Mouse (Mus musculus) kidney, adult 8-10 months (tissue): ENCODE results near the gene Mgat3.
A peak's percentile ranks its signal among the peaks of the same experiment; 100 is the strongest.

ENCODE experiments used
- DNase-seq, 2 experiments: peaks; one replicate each; pipeline ENCODE4 v3.0.0; 2022

Gene Mgat3

DNA sequence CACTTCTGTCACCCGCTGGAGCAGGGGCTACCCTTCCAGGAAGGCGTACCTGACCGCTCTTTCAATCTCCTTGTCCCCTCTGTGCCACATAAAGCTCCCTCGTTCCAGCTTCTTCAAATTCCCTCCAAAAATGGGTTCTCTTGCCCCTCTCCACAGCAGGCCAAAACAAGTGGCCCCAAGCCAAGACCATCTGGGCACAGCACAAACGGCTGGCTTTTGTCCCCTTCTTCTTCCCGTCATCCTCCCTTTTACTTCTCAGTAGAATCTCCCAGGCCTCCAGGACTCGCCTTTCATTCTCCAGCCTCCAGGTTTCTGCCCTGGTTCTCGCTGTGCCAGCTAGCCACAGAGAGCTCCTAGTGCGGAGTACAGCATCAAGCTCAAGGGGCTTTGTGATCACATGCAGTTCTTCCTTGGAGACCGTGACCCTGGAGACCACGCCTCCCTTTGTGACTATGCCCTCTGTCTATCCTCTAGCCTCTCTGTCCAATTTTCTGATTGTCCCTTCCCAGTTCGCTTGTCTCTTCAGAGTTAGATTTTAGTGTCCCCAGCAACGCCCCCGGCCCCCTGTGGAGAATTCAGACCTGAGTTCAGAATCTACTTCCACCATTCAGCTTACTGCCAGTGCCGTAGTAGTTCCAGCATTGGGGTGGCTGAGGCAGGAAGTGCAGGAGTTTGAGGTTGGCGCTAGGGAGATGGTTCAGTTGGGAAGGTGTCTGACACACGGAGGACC, 54.7 kb downstream of the Mgat3 start:
- DNase-seq, result no peak

DNA sequence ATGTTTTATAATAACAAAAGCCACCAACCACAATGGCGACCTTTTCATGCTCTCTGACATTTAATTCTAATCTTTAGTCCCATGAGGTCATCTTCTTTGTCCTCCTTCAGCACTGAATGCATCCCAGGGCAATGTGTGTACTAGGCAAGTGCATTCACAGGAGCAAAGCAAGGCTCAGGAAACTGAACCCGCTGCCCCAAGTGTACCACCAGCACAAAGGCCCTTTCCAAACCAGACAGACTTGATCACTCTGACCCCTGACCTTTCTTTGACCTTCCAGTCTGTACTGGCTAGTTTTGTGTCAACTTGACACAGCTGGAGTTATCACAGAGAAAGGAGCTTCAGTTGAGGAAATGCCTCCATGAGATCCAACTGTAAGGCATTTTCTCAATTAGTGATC, 58.8 kb downstream of the Mgat3 start:
- no peak for DNase-seq

DNA sequence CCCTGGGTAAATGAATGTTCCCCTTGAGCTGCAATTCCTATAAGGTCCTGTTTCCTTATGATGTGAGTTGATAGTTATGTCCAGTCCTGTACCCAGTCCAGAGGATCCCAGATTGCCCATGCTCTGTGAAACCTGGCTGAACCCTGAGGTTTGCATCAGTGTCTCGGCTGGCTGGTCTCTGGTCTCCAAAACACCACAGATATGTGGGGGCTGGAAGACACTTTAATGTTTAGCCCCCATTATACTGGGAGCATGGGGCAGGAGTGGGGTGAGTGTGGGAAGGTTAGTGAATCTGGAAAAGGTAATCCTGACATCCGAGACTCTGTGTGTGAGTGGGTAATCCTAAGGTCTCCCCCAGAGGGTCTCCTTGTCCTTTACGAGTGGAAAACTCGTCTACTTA, 59.5 kb downstream of the Mgat3 start:
- no peak for DNase-seq

DNA sequence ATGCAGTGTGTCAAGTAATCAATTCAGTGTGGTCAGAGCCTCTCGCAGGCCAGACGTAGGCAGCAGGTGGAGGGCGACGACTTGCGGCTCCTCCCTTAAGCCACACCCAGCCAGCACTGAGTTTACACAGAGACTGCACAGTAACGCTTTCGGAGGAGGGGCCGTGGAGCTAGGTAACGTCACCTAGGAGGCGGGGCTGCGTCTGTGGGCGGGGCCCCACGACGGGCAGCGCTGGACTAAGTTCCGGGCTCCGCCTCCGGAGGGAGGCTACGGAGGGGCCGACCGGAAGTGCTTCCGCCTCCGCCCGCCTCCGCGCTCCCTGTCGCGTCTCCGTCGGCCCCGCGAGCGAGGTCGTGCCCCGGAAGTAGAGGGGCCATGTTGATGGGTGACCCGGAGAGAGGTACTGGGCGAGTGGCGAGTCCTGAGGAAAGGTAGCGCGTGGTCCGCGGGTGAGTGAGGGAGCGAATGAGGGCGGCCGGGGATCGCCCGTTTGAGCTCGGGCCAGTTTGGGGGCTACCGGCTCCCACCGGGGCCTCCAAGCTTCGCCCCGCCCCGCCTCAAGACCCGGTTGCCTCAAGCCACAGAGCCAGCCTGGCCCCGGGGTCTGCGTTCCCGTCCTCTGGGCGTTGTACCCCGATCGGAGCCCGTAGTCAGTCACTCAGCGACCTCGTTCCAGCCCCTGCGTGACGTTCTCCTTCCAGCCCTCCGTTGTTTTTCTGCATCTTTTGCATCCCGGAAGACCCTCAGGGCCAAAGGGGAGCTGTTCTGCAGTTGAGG, 60.4 kb downstream of the Mgat3 start, which contains the start of gene Mief1:
Gene Mief1, plus strand, starts transcription at position 286 of the 777 bp plus-strand sequence.
- peak; percentile 99 for DNase-seq

DNA sequence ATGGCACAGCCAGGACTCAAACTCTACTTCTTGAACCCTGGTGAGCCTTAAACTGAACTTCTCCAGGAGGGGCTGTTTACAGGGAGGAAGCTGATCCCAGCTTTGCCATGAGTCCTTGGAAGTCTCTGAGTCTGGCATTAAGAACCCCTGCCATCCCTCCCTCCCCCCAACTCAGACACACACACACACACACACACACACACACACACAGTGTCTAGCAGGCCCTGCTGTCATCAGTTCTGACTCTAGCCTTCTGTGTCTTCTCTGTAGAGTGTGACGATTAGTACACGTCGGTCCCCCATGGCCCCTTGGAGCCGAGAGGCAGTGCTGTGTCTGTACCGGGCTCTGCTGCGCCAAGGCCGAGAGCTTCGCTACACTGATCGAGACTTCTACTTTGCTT, 62.0 kb downstream of the Mgat3 start, which contains the start of gene AC140267.1:
Gene AC140267.1, plus strand, starts transcription at position 301 of the 400 bp plus-strand sequence.
- no peak for DNase-seq

DNA sequence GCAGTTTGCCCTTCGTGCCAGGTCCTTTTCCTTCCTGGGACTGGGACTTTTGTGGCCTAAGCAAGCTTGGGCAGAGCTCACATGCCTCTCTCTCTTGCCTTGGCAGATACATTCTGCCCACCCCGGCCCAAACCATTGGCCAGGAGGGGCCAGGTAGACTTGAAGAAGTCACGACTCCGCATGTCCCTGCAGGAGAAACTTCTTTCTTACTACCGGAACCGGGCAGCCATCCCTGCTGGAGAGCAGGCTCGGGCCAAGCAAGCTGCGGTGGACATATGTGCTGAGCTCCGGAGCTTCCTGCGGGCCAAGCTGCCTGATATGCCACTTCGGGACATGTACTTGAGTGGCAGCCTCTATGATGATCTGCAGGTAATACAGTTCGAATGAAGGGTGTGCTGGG, 74.6 kb downstream of the Mgat3 start:
- no peak for DNase-seq

DNA sequence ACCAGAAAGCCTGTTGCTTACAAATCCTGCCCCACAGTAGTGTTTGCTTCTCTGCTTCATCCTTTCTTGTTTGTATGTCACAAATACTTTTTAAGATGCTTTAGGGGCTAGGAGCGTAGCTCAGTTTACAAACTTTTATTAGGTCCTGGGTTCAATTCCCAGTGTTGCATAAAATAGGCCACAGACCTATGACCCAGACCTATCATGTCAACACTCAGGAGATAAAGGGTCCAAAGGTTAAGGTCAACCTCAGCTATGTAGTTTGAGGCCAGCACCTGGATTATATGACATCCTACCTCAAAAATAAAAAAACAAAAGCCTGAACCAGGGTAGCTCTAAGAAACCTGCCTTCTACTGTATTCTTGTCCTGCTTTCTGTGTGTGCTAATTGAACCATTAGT, 75.1 kb downstream of the Mgat3 start:
- DNase-seq, result no peak

DNA sequence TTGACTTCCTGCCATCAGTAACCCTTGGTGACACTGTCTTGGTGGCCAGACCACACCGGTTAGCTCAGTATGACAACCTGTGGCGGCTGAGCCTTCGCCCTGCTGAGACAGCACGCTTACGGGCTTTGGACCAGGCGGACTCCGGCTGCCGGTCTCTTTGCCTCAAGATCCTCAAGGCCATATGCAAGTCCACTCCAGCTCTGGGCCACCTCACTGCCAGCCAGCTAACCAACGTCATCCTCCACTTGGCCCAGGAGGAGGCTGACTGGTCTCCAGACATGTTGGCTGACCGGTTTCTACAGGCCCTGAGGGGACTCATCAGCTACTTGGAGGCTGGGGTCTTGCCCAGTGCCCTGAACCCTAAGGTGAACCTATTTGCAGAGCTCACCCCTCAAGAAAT, 76.2 kb downstream of the Mgat3 start:
- no peak for DNase-seq

DNA sequence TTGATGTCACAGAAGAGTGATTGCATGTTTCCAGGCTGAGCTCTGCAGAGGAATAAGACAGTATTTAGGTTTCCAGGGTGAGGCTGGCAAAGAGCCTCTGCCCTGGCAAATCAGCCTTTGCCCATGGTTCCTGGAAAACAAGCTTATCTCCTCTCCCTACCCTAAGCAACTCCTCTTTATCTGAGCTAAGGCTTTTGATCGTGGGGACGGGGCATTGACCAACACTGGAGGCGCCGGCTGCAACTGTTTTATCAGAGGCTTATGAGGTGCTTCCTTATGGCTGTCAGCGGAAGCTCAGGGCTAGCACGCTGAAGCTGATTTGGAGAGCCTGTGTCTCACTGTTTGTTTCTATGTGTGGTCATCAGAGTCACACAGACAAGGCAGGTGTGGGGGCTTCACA, 77.1 kb downstream of the Mgat3 start:
- DNase-seq, result no peak

DNA sequence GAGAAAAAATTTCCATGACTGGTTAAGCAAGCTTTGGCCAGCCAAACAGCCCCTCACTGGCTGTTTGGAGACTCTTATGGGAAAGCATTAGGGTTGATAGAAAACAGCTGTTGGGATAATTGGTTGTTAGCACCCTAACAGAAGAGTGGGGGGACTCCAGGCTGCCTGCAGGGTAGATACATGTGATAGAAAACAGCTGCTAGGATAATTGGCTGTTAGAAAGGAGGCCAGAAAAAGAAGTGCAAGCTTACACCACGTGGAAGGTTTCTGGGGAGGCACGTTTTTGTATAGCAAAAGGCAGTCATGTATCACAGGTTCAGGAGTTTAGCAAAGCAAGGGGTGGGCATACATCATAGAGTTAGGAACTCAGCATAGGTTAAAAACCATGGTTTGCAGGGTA, 80.0 kb downstream of the Mgat3 start:
- no peak for DNase-seq

DNA sequence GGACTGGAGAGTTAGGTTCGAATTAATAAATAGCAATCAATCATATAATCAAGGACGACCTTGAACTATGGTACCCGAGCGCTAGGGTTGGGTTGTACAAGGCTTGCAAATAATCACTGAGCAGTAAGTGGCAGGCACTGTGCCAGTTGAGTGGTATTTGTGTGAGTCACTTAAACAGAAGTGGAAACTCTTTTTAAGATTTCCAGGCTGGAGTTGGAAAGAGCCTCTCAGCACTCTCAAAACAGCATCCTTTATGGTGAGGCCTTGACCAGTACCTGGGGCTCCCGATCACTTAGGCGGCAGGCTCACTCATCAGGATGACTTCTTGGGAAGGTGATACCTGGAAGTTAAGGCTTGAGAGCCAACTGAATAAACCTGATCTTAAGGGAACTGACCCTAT, 80.7 kb downstream of the Mgat3 start:
- no peak for DNase-seq

DNA sequence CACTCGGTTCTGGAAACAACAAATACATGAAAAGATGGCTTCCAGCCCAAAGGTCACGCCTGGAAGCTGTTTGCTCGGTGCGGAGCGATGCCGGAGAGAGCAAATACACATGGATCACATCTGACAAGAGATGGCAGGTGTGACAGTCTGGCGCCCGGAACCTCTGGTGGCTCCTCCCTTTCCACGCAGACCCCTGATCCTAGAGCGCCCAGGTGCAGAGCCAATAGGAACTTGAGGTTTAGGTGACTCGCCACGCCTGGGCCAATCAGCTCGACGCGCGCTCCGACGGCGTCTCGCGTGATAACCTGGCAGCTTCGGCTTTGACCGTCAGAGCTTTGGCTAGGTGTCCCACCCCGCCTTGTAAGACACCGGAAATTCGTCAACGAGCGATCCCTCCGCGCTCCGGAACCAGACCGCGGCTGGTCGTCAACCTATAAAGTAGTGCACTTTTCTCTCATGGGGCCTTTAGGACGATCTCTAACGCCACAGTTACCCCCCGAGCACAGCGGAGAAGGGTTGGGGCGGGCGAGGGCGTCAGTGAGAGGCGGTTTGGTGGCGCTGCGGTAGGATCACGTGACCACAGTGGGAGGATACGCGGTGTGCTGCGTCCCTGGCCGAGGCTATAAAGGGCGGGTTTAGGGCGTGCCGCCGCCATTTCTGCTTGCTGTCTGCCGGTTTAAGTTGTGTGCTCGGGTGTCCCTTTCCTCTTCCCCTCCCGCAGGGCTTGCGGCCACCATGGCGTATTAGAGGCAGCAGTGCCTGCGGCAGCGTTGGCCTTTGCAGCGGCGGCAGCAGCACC, 81.5 kb downstream of the Mgat3 start, which contains the start of gene Atf4:
Gene Atf4, plus strand, starts transcription at position 338 of the 799 bp plus-strand sequence.
- DNase-seq, result peak; percentile 98 to 99

DNA sequence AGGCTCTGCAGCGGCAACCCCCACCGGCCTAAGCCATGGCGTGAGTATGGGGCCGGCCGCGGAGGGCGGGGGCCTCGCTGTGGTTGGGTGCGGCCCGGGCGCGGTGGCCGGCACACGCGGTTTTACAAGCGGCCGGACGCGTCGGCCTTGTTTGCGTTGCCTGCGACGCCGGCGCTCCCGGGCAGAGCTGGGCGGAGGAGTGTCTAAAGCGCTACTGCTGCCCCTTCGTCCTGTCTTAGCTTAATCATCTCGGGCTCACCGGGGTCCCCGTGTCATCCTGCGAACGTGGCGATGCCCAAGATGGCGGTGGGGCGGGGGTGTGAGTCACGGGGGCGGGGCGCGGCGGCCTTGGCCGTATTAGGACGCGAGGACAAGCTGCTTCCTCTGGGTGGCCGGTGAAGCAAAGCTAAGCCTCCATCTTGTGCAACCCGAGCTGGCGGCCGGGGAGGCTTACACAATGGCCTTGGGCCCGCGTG, 82.2 kb downstream of the Mgat3 start:
- DNase-seq, result peak; percentile 69 to 75

DNA sequence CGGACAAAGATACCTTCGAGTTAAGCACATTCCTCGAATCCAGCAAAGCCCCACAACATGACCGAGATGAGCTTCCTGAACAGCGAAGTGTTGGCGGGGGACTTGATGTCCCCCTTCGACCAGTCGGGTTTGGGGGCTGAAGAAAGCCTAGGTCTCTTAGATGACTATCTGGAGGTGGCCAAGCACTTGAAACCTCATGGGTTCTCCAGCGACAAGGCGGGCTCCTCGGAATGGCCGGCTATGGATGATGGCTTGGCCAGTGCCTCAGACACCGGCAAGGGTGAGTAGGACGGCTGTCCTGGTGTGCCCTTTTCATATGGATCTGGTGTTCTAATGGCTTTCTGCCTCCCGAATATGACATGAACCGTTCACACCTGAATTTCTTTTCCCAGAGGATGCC, 82.7 kb downstream of the Mgat3 start:
- no peak for DNase-seq

DNA sequence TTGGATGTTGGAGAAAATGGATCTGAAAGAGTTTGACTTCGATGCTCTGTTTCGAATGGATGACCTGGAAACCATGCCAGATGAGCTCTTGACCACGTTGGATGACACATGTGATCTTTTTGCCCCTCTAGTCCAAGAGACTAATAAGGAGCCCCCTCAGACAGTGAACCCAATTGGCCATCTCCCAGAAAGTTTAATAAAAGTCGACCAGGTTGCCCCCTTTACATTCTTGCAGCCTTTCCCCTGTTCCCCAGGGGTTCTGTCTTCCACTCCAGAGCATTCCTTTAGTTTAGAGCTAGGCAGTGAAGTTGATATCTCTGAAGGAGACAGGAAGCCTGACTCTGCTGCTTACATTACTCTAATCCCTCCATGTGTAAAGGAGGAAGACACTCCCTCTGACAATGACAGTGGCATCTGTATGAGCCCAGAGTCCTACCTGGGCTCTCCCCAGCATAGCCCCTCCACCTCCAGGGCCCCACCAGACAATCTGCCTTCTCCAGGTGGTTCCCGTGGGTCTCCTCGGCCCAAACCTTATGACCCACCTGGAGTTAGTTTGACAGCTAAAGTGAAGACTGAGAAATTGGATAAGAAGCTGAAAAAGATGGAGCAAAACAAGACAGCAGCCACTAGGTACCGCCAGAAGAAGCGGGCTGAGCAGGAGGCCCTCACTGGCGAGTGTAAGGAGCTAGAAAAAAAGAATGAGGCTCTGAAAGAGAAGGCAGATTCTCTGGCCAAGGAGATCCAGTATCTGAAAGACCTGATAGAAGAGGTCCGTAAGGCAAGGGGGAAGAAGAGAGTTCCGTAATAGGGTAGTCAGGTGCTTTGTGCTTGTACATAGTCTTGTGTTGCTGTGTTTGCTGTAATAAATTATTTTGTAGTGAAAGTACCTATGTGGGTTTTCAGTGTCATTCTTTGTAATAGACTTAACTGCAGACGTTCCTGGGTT, 83.4 kb downstream of the Mgat3 start:
- DNase-seq, result no peak

DNA sequence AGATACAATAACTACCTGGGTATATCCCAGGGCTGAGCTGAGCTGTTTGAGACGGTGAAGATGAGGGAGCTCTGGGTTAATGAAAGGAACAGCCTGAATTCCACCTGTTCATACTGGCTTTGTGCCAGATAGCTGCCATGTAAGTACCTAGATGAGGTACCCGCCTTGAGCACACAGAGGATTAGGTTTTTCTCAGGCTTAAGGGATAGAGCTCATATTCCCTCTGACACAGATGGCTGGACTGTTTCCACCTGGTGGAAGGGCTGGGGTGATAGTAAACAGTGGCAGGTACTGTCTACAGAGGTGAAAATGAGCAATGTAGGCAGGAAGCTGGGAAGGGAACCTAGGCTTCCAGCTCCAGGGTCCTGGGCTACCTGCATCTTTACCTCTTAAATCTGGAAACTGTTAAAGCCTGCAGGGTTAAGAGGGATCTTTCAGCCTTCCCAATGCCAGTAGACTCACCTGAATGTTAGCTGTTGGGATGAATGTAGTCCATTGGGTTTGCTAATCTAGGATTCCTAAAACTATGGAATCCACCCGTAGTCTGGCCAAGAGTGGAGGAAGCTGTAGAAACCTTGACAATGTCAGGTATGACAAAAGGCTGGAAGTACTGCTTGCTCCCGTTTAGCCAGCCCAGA, 84.2 kb downstream of the Mgat3 start:
- no peak for DNase-seq

DNA sequence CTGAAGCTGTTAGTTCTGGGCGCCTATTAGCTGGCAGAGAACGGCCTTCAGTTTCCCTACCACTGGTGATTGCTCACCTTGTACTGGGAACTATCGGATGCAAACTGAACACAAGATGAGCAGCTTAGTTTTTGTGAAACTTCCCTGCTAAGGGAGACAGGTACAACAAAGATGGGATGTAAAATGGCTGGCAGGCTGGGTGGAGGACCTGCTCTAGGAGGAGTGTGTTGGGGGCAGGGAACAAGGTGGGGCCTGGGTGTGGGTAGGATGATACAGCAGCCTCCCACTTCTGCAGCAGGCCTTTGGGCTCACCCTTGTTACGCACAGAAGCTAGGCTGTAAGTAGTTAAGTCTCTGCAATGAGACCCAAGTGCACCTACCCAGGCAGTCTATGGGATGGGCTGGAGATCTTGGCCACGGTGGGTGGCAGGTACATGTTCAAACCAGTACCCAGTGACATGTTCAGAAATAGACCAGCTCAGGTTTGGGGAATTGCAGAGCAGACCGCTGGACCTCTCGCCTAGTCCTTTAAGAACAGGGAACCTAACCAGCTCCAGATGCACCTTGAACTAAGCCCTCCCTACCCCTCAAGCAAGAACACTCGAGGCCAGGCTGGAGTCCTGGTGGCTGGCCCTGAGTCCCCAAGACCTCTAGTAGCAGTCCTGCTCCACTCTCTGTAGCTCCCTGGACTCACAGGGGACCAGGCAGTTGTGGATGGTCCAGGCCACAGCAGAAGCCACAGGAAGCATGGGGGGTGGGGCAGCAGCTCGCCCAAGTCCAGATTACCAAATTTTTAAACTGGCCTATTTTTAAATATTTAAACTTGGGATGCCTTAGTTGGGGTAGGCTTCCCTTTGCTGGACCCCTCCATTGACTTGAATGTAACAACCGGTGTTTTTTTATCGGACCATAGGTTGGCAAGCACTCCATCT, 85.0 kb downstream of the Mgat3 start:
- DNase-seq, result no peak

DNA sequence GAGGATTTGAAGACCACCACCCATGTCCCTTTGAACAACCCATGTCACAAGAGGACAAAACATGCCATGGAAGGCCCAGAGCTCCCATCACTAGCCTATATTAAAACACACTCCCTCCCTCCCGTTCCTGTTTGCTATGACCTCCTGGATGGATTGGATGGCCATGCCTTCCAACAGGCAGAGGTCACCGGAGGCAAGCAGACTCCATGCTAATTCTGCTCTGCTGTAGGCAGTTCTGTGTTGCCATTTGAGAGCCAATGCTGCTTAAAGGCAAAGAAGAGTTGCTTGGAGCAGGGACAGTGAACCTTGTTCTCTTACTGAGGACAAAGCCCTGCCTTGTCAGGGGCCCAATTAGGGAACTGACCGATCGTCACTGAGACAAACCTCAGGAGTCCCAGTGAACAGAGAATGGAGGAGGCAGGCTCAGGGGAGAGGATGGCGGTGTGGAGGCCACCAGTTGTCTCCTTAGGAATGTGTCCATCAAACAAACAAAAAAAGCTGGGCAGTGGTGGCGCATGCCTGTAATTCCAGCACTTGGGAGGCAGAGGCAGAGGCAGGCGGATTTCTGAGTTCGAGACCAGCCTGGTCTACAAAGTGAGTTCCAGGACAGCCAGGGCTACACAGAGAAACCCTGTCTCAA, 86.0 kb downstream of the Mgat3 start:
- no peak for DNase-seq

DNA sequence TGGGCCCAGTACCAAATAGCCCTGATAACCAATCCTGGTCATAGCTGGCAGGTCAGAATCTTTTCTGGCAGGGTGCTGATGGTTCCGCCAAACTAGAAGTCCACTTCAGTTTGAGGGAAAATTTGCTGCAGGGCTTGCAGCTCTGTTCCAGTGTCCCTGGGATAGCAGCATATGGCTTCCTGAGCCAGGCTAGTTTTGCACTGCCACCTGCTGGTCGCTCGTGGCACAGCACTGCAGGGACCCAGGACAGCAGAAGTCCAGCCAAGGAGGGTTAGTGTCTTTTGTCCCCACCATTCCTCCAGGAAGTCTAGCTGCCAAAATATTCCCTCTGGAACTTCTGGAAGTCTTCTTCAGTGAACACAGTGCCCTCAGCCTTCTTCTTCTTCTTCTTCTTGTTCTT, 87.2 kb downstream of the Mgat3 start:
- DNase-seq, result peak; percentile 63 to 86

DNA sequence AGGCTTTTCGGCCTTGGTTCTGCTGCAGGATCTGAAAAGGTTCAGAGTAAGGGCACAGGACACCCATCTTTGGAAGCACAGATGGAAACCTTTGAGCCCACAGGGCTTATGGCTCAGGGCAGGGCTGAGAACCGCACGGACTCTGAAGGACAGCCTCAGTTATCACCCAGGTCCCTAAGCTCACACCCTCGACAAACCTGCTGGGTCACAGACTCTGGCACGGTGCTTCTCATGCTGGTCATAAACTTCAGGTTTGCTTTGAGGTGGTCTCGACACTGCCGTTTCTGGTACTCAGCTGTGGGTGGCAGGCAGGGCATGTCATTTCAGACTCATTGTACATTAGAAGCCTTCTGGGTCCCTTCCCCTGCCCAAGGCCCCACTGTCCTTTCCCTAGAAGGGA, 87.6 kb downstream of the Mgat3 start:
- no peak for DNase-seq
